Mouse (Mus musculus): ENCODE measurements at regions not wholly inside any gene's neighbourhood (a gene's known extent, or its start where the extent isn't known, plus 50 kb on each side); places are given as distances from the start of the nearest gene placed in this dataset.

DNA sequence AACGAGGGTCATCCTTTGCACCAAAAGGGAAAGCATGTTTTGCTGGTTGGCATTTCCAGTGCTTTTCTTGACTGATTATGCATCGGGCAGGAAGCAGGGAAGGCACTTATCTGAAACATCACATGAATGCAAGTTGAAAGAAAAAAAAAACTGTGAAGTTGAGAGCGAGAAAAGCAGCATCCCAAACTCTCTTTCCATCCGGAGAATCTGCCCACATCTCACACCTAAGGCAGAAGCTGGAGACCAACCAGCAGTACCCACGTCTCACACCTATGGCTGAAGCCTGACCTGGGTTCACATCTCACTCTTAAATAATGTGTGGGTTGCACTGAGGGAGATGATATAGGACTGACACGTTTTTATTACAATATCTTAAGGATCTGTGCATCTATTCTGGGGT is 143.3 kb downstream of the Ackr3 start:
- no peak for DNase-seq (ENCODE audit: low spot score)

DNA sequence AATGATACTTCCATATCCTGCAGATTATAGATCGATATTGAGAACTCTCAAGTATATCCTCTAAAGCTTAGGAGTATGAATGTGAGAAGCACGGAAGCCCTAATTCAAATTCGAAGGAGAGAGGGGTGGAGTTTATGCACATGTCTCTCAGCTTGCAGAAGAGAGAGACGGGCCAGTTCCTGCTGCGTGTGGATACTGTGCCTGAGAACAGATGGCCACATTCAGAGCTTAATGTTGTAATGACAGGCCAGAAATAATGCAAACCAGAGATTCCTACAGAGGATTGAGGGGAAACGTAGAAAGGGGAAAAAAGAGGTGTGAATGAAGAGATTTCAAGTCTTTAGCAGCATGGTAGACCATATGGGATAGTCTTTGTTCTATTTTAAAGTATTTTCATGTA is 145.8 kb downstream of the Ackr3 start:
- no peak for DNase-seq (ENCODE audit: low spot score)

GRCm38 (mm10) chr1:90353325-90353724 is 149.5 kb downstream of the Ackr3 start:
- no peak for DNase-seq (ENCODE audit: low spot score)

DNA sequence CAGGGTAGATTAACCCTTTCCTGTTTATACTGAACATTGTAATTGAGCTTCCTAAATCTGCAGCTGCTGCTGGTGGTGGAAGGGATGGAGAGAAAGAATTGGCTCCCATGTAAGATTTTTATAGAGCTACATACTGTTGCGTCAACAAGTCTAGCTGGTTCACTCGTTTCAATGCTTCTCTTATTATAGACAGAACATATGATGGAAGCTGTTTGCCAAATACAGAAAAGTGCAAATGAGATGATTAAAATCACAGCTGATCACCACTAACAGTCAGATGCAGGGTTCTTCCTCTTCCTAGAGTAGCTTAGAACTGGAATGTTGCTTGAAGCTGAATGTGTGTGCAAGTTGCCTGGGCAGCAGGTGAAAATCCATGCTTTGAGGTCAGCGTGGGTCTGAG is 152.8 kb downstream of the Ackr3 start:
- no peak for DNase-seq (ENCODE audit: low spot score)

DNA sequence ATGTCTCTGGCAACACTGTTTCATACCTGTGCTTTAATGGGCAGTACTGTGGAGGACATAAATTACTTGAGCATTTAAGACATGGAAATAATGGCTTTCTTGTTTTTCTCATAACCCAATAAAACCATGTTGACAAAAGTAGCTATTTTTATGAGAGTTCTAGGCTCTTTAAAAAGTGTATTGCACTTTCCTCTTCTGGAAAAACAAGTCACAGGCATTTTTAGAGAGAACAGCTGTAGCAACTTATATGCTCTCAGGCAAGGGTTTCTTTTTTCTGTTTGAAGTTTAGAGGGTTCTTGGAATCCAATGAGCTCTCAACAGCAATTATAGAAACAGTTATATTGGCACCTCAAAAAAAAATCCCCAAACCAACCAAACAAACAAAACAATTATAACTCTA is 153.6 kb downstream of the Ackr3 start:
- DNase-seq (ENCODE audit: low spot score): no peak

GRCm38 (mm10) chr1:90358971-90359370 is 155.2 kb downstream of the Ackr3 start:
- DNase-seq (ENCODE audit: low spot score): no peak

DNA sequence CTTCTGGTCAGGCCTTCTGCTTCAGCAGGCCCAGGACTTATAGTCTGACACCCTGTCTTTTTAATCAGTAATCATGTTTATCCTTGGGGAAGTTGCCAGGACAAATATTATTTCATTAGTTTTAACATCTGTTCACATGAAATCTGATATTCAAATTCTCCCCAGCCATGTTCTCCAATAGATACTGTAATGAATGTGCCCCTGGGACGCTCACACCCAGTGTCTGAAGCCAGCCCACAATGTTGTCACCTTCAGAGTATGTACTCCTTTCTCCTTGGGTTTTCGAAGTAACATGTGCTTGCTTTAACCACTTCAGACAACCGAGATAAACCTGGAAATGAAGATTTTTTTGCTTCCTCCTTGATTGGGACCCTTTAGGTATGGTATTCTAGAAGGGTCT is 156.3 kb downstream of the Ackr3 start:
- DNase-seq (ENCODE audit: low spot score): no peak

- DNase-seq (ENCODE audit: low spot score): no peak
Measured at GRCm38 (mm10) chr1:90364444-90364843, 160.7 kb downstream of the Ackr3 start.

GRCm38 (mm10) chr1:90368581-90368980 is 164.8 kb downstream of the Ackr3 start:
- DNase-seq (ENCODE audit: low spot score): no peak

GRCm38 (mm10) chr1:90369287-90369686 is 165.5 kb downstream of the Ackr3 start:
- peak; percentile 24 for DNase-seq (ENCODE audit: low spot score)

DNA sequence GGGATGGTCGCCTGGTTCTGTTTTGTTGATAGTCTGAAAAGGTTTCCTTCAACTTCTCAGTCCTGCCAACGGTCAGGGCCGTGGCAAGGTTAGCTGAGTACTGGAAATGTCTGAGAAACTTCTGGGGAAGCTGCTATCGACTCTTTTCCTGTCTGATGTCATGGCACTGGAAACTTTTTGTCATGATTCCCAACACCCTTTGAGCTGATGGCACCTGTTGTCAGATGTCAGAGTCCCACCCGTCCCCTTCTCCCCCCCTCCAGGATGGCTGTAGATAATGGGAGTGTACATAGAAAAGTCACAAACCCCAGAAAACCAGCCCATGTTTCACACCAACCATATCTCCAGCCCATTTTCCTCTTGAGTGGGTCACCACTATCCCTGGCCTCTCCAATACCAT is 167.0 kb downstream of the Ackr3 start:
- no peak for DNase-seq (ENCODE audit: low spot score)

DNA sequence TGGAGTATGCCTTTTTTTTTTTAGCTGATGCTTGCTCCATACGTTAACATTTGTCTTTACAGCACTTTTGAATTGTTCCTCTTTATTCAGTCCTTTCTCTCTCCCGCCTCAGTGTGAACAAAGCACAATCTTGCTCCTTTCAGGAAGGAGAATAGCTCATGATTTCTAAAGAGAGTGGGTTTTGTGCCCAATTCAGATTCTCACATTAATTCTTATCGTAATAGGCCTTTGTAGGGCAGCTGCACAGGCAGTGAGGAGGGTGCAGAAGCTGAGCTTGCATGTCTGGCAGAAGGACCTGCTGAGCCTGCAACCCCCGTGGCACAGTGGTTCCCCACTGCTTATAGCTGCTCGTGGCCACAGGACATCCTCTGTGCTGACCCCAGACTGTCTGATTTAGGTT is 169.2 kb downstream of the Ackr3 start:
- no peak for DNase-seq (ENCODE audit: low spot score)

DNA sequence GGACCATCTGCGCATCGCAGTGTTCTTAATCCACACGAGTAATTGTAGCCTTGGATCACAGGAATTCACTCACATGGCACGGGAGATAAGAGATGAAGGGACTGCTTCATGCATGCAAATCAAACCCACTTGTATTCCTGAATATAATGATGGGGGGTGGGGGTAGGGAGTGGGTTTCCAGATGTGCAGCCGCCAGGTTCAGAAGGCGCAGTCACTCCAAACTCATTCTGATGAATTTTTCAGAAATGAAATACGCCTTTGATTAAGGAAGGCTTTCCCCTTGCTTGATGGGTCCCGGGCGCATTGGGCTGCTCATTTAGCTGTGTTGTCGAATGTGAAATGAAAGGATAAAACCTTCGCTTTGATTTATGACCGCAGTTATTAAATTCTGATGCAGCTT is 170.7 kb downstream of the Ackr3 start:
- DNase-seq (ENCODE audit: low spot score): no peak

DNA sequence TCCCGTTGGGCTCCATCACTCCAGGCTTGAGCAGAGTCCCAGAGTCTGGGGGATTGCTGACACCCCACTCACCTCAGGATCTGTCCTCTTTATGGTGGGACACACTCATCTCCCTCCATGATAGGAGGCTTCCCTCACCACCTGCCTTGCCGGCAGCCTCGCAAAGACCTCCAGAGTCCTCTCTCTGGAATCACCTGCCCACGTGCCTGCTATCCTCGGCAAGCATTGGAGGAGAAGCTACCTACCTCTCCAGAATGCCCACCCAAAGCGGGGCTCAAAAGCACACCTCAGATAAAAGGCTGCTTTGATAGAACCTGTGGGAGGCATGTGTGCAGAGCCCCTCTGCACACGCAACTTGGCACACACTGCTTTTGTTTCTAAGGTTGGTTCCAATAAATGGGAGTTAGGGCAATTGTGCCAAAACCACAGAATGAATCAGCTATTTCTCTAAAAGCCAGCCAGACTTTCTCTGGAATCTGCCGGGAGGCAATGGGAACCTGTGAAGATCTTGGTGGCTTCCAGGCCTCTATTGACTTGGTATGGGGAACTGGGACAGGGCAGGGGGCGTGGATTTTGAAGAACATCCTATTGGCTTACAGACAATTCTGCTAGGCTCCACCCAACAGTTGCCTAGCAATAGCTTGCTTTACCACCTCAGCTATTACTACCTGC is 176.4 kb downstream of the Ackr3 start:
- DNase-seq (ENCODE audit: low spot score): no peak

DNA sequence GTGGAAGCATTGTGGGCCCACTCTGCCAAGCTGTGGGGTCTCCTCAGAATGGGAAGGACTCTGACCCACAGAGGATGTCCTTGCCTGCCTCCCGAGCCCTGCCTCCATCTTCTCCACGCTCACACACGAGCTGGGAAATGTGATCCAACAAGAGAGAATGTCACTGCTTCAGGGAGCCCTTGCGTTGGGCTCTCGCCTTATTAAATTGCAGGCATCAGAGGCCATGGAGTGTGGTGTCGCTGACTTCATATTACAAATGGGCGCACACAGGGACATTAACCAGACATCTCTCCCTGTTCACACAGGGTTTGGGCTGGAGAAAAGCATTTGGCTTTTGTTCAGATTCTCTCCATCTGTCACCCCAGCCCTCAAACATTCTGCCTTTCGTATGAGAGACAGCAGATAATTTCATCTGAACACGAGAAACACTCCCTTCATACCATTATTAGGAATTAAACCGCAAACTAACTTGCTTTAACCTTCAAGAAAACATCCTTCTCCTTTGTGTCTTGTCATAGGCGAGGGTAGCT is 179.2 kb downstream of the Ackr3 start:
- no peak for DNase-seq (ENCODE audit: low spot score)

- no peak for DNase-seq (ENCODE audit: low spot score)
Measured at GRCm38 (mm10) chr1:90385024-90385423, 181.2 kb downstream of the Ackr3 start.

GRCm38 (mm10) chr1:90386792-90387191 is 183.0 kb downstream of the Ackr3 start:
- no peak for DNase-seq (ENCODE audit: low spot score)

DNA sequence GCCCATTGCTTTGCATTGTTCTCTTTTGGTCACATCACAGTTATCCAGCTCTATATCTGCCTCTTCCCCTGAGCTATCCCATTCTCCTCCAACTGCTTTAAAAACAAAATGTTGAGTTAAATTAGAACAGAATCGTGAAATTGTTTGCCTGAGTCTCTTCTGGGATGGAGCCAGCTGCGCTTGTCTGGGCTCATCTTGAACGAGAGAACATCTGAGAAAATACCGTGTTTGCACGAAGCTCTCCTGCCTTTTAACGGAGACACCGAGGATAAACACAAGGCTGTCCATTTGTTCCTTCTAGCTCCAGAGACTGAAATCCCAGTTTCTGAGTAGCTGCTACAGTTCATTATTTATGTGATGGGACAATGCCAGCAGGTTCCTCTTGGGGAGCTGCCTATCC is 186.6 kb downstream of the Ackr3 start:
- no peak for DNase-seq (ENCODE audit: low spot score)

- DNase-seq (ENCODE audit: low spot score): no peak
Measured at GRCm38 (mm10) chr1:90393861-90394260, 190.1 kb downstream of the Ackr3 start.

DNA sequence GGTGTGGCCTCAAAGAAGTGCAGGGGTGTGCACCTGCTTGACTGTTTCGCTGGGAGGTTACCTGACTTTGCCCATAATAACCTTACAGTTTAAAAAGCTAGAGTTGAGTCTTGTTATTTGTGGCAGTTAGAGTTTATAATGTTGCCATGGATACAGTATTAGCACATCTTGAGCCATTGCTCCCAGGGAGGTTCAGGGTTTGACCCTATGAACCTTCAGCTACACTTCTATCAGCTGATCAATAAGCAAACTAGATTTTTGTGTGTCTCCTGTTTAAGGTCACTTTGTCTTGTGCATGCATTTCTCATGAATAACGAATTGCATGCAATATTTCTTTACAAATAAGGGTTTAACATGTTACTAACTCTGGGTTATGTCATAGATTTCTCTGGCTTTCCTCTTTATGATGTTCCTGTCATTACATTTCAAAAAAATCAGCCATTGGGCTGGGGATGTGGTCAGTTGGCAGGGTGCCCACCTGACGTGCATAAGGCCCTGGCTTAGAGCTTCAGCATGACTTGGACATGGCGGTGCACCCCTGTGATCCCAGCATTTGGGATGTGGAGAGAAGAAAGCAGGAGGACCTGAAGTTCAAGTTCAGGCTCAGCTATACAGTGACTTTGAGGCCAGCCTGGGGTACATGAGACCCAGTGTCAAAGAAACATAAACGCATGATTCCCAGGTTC is 191.7 kb downstream of the Ackr3 start:
- DNase-seq (ENCODE audit: low spot score): no peak

DNA sequence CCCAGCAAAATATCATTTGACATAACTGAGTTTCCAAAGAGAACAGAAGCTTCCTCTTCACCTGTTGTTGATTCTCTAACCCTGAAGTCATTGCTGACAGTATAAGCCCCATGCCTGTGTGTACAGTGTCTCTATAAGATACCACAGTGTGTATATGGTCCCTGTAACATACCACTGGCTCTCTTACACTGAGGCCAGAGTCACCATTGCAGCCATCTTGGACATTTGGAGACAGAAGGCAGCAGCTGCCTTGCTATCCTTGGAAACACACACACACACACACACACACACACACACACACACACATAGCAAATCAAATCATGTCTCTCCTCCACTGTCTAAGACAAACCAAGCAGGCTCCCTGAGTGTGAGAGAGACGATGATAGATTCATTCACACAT is 192.9 kb downstream of the Ackr3 start:
- no peak for DNase-seq (ENCODE audit: low spot score)

GRCm38 (mm10) chr1:90397355-90397754 is 193.6 kb downstream of the Ackr3 start:
- no peak for DNase-seq (ENCODE audit: low spot score)

- no peak for DNase-seq (ENCODE audit: low spot score)
Measured at GRCm38 (mm10) chr1:90398396-90398975, 194.7 kb downstream of the Ackr3 start.
